Mouse (Mus musculus): ENCODE results near the gene Rell1.

DNA sequence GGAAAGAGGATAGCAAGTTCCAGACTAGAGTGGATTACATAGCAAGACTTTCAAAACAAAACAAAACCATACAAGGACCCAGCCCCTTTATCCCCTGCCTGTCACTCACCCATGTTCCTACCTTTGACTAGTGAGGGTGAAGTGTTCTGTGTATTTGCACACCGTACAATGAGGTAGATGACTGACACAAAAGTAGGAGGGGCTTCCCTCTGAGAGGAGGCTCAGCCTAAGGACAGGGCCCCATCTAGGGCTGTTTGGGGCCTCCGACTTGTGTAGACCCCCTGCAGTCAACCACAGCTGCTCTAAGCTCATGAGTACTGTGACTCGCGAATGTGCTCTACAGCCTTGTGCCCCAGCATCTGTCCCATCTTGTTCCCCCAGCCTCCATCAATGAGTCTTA, 77.5 kb downstream of the Rell1 start:
- TF ChIP-seq CTCF (IDR thresholded peaks at IDR 0.05; ENCODE audit: borderline replicate concordance, insufficient read depth, low read depth, low read length) (no peak), POLR2A (IDR thresholded peaks at IDR 0.05; ENCODE audit: borderline replicate concordance, insufficient read depth, low read length) (no peak)

Measured in cerebellum, adult 2 months (tissue).